Mouse (Mus musculus) midbrain, postnatal 0 days (tissue): ENCODE data around the gene Sh3pxd2a. TPM values are rescaled to one million over a fixed set of nuclear protein-coding genes. Genes with fewer than 3 reads are reported as not detected.
A peak's percentile ranks its signal among the peaks of the same experiment; 100 is the strongest.

Experiments
- ATAC-seq: fragments of 200-750 bp; cut with Nextera tagmentation; 2 replicates; pipeline ENCODE4 v1.8.0; 2017; ENCODE audit warnings: moderate number of reproducible peaks, mild to moderate bottlenecking, moderate TSS enrichment, moderate library complexity; ENCODE audit not compliant: low FRiP score
- DNase-seq: peaks from one replicate; pipeline ENCODE4 v3.0.0-alpha.2; 2015; ENCODE audit warnings: low spot score
- H3K27ac ChIP-seq: fragments of 300-500 bp; sonication (generic); 2 replicates; pipeline ENCODE4 v1.5.1; 2014; ENCODE audit warnings: low read depth, mild to moderate bottlenecking, low read length, mixed read lengths
- H3K27me3 ChIP-seq: fragments of 300-500 bp; sonication (generic); 2 replicates; pipeline ENCODE4 v1.6.1; 2014; ENCODE audit warnings: low read length, control low read depth, mixed read lengths; ENCODE audit not compliant: insufficient read depth
- H3K36me3 ChIP-seq: fragments of 300-500 bp; sonication (generic); 2 replicates; pipeline ENCODE4 v1.6.1; 2014; ENCODE audit warnings: low read length, control low read depth, mixed read lengths; ENCODE audit not compliant: insufficient read depth
- H3K4me1 ChIP-seq: fragments of 300-500 bp; sonication (generic); 2 replicates; pipeline ENCODE4 v1.6.1; 2014; ENCODE audit warnings: mild to moderate bottlenecking, control low read depth, antibody characterized with exemption, low read length, mixed read lengths; ENCODE audit not compliant: insufficient read depth
- H3K4me2 ChIP-seq: fragments of 300-500 bp; sonication (generic); 2 replicates; pipeline ENCODE4 v1.6.1; 2014; ENCODE audit warnings: low read depth, mild to moderate bottlenecking, low read length, mixed read lengths; ENCODE audit not compliant: poor library complexity, severe bottlenecking
- H3K4me3 ChIP-seq: fragments of 300-500 bp; sonication (generic); 2 replicates; pipeline ENCODE4 v1.5.1; 2014; ENCODE audit warnings: low read depth, mild to moderate bottlenecking, low read length, moderate library complexity
- H3K9ac ChIP-seq: fragments of 300-500 bp; sonication (generic); replicated peaks from 2 replicates; pipeline ENCODE4 v1.6.1; 2014; ENCODE audit warnings: mild to moderate bottlenecking, low read length, moderate library complexity, mixed read lengths; ENCODE audit not compliant: poor library complexity, severe bottlenecking
- H3K9me3 ChIP-seq: fragments of 300-500 bp; sonication (generic); 2 replicates; pipeline ENCODE4 v1.6.1; 2016; ENCODE audit warnings: low read length, control low read depth
- CTCF ChIP-seq: IDR thresholded peaks from 2 replicates; pipeline ENCODE4 v1.5.1; 2016; ENCODE audit warnings: antibody characterized with exemption, mild to moderate bottlenecking
- WGBS: fragments of 180-500 bp; shearing (Covaris S2); extraction: QIAGEN DNeasy Blood & Tissue Kit; methylation state at CpG from one replicate; pipeline ENCODE4 v1.1.7; 2014; 5-methylcytosine and 5-hydroxymethylcytosine counted together
- polyA plus RNA-seq: library from polyadenylated mRNA; unstranded; fragments of >200 nt; fragmentation: Nextera tagmentation; extraction: Ambion mirVana; gene quantifications from 2 replicates; pipeline ENCODE4 v1.2.1, GENCODE M21; 2015
- total RNA-seq: library from RNA; depleted of rRNA; stranded (reverse); fragments of >200 nt; gene quantifications from 2 replicates; pipeline ENCODE4 v1.2.3, GENCODE M21; 2014

Sh3pxd2a gene
- total and polyA plus RNA-seq, 2 experiments from 2014 or later: 1.5 to 21.0 TPM

GRCm38 (mm10) chr19:47471808-47472207 lies 7.6 kb upstream of the Sh3pxd2a start:
- no peak for ATAC-seq
- H3K4me1 ChIP-seq: 0 out of 2 replicates have a peak, but pooled peaks cover 6% of the 10 kb centered on the region
- DNase-seq: no peak
- no peaks in the 10 kb centered on the region for H3K9me3 ChIP-seq
- no peak overlapping the region for H3K27ac ChIP-seq
- 73% methylated on average over 4 of the region's 4 CpGs for WGBS
- H3K4me3 ChIP-seq: no peak overlapping the region
- TF ChIP-seq CTCF: no peak
- H3K9ac ChIP-seq: no peak overlapping the region
- no peaks in the 10 kb centered on the region for H3K36me3 ChIP-seq
- no peaks in the 10 kb centered on the region for H3K27me3 ChIP-seq
- H3K4me2 ChIP-seq: no peak overlapping the region

DNA sequence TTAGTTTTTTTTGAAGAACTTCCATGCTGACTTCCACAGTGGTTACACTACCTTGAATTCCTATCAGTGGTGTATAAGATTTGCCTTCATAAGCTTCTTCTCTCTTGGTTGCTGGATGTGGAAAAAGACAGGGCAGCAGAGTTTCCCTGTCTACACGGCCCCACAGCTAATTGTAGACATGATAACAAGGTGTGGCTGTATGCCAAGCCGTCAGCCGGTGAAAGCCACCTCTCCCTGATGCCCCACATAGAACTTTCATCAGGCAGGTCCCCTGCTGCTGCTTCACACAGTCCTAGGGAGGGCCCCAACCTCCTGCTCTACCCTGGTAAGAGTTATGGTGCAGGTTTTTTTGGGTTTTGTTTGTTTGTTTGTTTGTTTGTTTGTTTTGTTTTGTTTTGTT lies 4.5 kb upstream of the Sh3pxd2a start:
- Histone ChIP-seq H3K9ac (no peak overlapping the region), H3K4me3 (no peak overlapping the region), H3K27ac (no peak overlapping the region), H3K27me3 (no peaks in the 10 kb centered on the region), H3K9me3 (no peaks in the 10 kb centered on the region), H3K36me3 (no peaks in the 10 kb centered on the region), H3K4me1 (0 out of 2 replicates have a peak, but pooled peaks cover 6% of the 10 kb centered on the region), H3K4me2 (no peak overlapping the region)
- 75% methylated on average over 3 of the region's 3 CpGs for WGBS
- DNase-seq (no peak), ATAC-seq (no peak)
- TF ChIP-seq CTCF: no peak

- ATAC-seq: no peak
- H3K4me2 ChIP-seq: no peak overlapping the region
- no peaks in the 10 kb centered on the region for H3K27me3 ChIP-seq
- H3K36me3 ChIP-seq: no peaks in the 10 kb centered on the region
- H3K9me3 ChIP-seq: no peaks in the 10 kb centered on the region
- no peak overlapping the region for H3K27ac ChIP-seq
- no peaks in the 10 kb centered on the region for H3K4me1 ChIP-seq
- H3K9ac ChIP-seq: no peak overlapping the region
- 82% methylated on average over 8 of the region's 8 CpGs for WGBS
- no peak for DNase-seq
- TF ChIP-seq CTCF: no peak
- no peak overlapping the region for H3K4me3 ChIP-seq
These were observed 2.6 kb upstream of the Sh3pxd2a start for GRCm38 (mm10) chr19:47466775-47467174.

DNA sequence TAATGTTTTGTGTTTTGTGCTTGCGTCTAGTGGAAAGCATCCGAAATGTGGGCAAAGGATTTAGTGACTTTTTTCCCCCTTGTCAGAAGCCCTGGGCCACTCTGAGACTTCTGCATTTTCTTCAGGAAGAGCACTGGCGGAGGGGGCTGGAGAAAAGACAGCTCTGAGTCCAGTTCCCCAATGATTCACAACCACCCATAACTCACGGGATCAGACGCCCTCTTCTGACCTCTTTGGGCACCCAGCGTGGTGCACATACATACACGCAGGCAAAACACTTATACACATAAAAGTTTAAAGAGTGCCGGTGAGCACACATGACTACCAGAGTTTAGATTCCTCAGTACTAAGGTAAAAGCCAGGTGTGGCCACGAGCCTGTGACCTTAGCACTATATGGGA lies 1.3 kb upstream of the Sh3pxd2a start:
- WGBS: 76% methylated on average over 9 of the region's 9 CpGs
- Histone ChIP-seq H3K36me3 (no peaks in the 10 kb centered on the region), H3K9me3 (no peaks in the 10 kb centered on the region), H3K27ac (no peak overlapping the region), H3K4me2 (no peak overlapping the region), H3K4me1 (no peaks in the 10 kb centered on the region), H3K4me3 (no peak overlapping the region), H3K9ac (no peak overlapping the region), H3K27me3 (no peaks in the 10 kb centered on the region)
- ATAC-seq (no peak), DNase-seq (no peak)
- TF ChIP-seq CTCF: peak; percentile 31

DNA sequence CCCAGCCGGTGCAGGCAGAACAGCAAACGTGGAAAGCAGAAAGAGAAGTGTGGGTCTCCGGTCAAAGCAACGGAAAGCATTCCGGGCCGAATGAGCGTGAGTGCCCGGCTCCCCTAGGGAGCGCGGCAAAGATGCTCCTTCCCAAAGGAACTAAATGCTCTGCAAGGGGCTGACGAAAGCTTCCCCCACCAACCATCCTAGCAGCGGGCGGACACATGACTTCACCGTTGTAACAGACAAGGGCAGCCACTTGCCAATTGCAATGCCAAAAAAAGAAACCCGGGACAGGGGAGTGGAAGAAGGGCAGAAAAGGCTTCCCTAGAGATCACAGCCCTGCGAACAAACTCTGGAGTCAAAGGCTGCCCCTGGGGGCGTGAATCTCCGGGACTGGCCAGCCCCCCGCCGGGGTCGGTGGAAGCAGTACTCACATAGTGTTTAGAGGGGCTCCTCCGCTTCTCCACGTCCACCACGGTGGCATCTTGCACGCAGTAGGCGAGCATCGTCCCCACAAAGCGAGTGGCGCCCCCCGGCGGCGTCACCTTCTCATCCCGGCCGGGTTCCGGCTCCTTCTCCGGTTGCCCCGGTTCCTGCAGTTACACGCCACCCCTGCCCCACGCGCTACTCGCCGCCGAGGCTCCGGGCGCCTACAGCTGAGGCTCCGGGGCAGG lies 431 bp downstream of the Sh3pxd2a start:
- Histone ChIP-seq H3K4me1 (no peaks in the 10 kb centered on the region), H3K9me3 (no peaks in the 10 kb centered on the region), H3K27me3 (no peaks in the 10 kb centered on the region), H3K4me3 (peak overlapping the region; percentile 75), H3K9ac (peak overlapping the region; percentile 81), H3K36me3 (no peaks in the 10 kb centered on the region), H3K27ac (peak overlapping the region; percentile 14; the same call in 1 of the 2 replicates), H3K4me2 (peak overlapping the region; percentile 81)
- DNase-seq (peak; percentile 56), ATAC-seq (peak; percentile 65)
- under 1% methylated on average over 46 of the region's 46 CpGs for WGBS
- TF ChIP-seq CTCF: peak; percentile 67

DNA sequence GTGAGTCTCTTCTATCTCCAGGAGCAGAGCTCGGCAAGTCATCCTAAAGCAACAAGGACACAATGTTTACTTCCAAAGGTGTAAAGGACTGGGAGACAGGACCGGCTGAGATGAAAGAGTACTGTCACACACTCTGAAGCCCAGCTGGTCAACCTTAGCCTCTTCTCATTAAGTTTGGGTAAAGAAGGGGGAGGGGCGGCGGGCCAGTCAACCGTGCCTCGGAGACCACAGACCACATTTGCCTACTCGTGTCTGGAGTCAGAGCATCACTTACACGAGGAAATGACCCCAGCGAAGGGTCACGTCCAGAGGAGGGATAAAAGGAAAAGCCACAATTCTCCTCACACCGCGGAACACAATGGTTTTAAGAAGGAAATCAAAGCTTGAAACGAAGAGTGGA lies 995 bp downstream of the Sh3pxd2a start:
- Histone ChIP-seq H3K9ac (peak overlapping the region; percentile 81), H3K27ac (no peak overlapping the region), H3K4me1 (no peaks in the 10 kb centered on the region), H3K4me2 (peak overlapping the region; percentile 81), H3K4me3 (peak overlapping the region; percentile 75), H3K36me3 (no peaks in the 10 kb centered on the region), H3K27me3 (no peaks in the 10 kb centered on the region), H3K9me3 (no peaks in the 10 kb centered on the region)
- TF ChIP-seq CTCF: no peak
- WGBS: under 1% methylated on average over 13 of the region's 13 CpGs
- ATAC-seq: no peak
- no peak for DNase-seq
